Mouse (Mus musculus): ENCODE measurements at regions not wholly inside any gene's neighbourhood (a gene's known extent, or its start where the extent isn't known, plus 50 kb on each side); places are given as distances from the start of the nearest gene placed in this dataset.
A peak's percentile ranks its signal among the peaks of the same experiment; 100 is the strongest.

- intact Hi-C loops (cut with DNase I) = no loop called here
- no peak for DNase-seq (ENCODE audit: low spot score in 2 of 2)
These were observed 93.2 kb upstream of the Zc3h12c start for GRCm38 (mm10) chr9:52261538-52261937.

- intact Hi-C loops (cut with DNase I) = no loop called here
- DNase-seq (ENCODE audit: low spot score in 2 of 2) = no peak
These were observed 91.1 kb upstream of the Zc3h12c start for GRCm38 (mm10) chr9:52259459-52259858.

- intact Hi-C loops (cut with DNase I) = no loop called here
- no peak for DNase-seq (ENCODE audit: low spot score in 2 of 2)
These were observed 87.3 kb upstream of the Zc3h12c start for GRCm38 (mm10) chr9:52255692-52256091.

- no peak for DNase-seq (ENCODE audit: low spot score in 2 of 2)
- intact Hi-C loops (cut with DNase I) = no loop called here
These were observed 86.1 kb upstream of the Zc3h12c start for GRCm38 (mm10) chr9:52254475-52254874.

- DNase-seq (ENCODE audit: low spot score in 2 of 2) = no peak
- intact Hi-C loops (cut with DNase I) = no loop called here
These were observed 83.1 kb upstream of the Zc3h12c start for GRCm38 (mm10) chr9:52251455-52251854.

- DNase-seq (ENCODE audit: low spot score in 2 of 2) = no peak
- intact Hi-C loops (cut with DNase I) = no loop called here
These were observed 78.3 kb upstream of the Zc3h12c start for GRCm38 (mm10) chr9:52246712-52247111.

- intact Hi-C loops (cut with DNase I) = loop anchor here (5.0 kb wide), 1 partner anchor 77 kb away; the partner anchor contains the start of gene Zc3h12c
- DNase-seq (ENCODE audit: low spot score in 2 of 2) = peak in 1 of 2 experiments; percentile 23
These were observed 75.7 kb upstream of the Zc3h12c start for GRCm38 (mm10) chr9:52244081-52244480.

- intact Hi-C loops (cut with DNase I) = loop anchor here (5.0 kb wide), 1 partner anchor 76 kb away; the partner anchor contains the start of gene Zc3h12c
- no peak for DNase-seq (ENCODE audit: low spot score in 2 of 2)
These were observed 74.7 kb upstream of the Zc3h12c start for GRCm38 (mm10) chr9:52243032-52243431.

- intact Hi-C loops (cut with DNase I) = loop anchor here (5.0 kb wide), 1 partner anchor 74 kb away; the partner anchor contains the start of gene Zc3h12c
- DNase-seq (ENCODE audit: low spot score in 2 of 2) = no peak
These were observed 73.2 kb upstream of the Zc3h12c start for GRCm38 (mm10) chr9:52241577-52241976.

GRCm38 (mm10) chr9:52240585-52241320 is 72.4 kb upstream of the Zc3h12c start:
- intact Hi-C loops (cut with DNase I) = loop anchor here (5.0 kb wide), 1 partner anchor 73 kb away; the partner anchor contains the start of gene Zc3h12c
- DNase-seq (ENCODE audit: low spot score in 2 of 2) = no peak

GRCm38 (mm10) chr9:52234775-52235174 is 66.4 kb upstream of the Zc3h12c start:
- DNase-seq (ENCODE audit: low spot score in 2 of 2) = no peak
- intact Hi-C loops (cut with DNase I) = no loop called here

- intact Hi-C loops (cut with DNase I) = no loop called here
- DNase-seq (ENCODE audit: low spot score in 2 of 2) = no peak
These were observed 61.2 kb upstream of the Zc3h12c start for GRCm38 (mm10) chr9:52229589-52229988.

GRCm38 (mm10) chr9:52225646-52226045 is 57.3 kb upstream of the Zc3h12c start:
- DNase-seq (ENCODE audit: low spot score in 2 of 2) = no peak
- intact Hi-C loops (cut with DNase I) = no loop called here

GRCm38 (mm10) chr9:52223509-52224113 is 55.2 kb upstream of the Zc3h12c start:
- no peak for DNase-seq (ENCODE audit: low spot score in 2 of 2)
- intact Hi-C loops (cut with DNase I) = no loop called here
